Mouse (Mus musculus): ENCODE measurements around the gene Cdk5r1. TPM values are rescaled to one million over a fixed set of nuclear protein-coding genes. Genes with fewer than 3 reads are reported as not detected.

Cdk5r1 gene
- polyA plus RNA-seq, 2 experiments: 0.17 to 0.64 TPM

- TF ChIP-seq CTCF (IDR thresholded peaks at IDR 0.05; ENCODE audit: low read depth) (no peak), EP300 (IDR thresholded peaks at IDR 0.05; ENCODE audit: low read depth) (no peak)
- Histone ChIP-seq H3K9me3 (ENCODE audit: control insufficient read depth, low read length) (no peaks in the 10 kb centered on the region), H3K36me3 (replicated peaks; ENCODE audit: control insufficient read depth, insufficient read depth, low read depth) (no peaks in the 10 kb centered on the region), H3K9ac (replicated peaks) (no peak overlapping the region), H3K27me3 (ENCODE audit: control insufficient read depth, insufficient read depth, low read length) (no peaks in the 10 kb centered on the region), H3K27ac (no peak overlapping the region), H3K4me2 (ENCODE audit: low read depth) (no peak overlapping the region), H3K4me1 (replicated peaks; ENCODE audit: control insufficient read depth in 2 of 2, insufficient read depth in 2 of 2, low read length in 1 of 2) (no peaks in the 10 kb centered on the region), H3K4me3 (ENCODE audit: insufficient read depth in 1 of 2, low read depth in 2 of 2, low read length in 2 of 2) (no peak overlapping the region)
- DNase-seq (ENCODE audit: low read depth in 3 of 3, low spot score in 3 of 3) (no peak), ATAC-seq (ENCODE audit: insufficient read depth) (no peak)
- WGBS (ENCODE audit: insufficient replicate concordance): 71% methylated on average over 10 of the region's 10 CpGs
These were observed 14.0 kb downstream of the Cdk5r1 start for GRCm38 (mm10) chr11:80490831-80491230.

- TF ChIP-seq CTCF (IDR thresholded peaks at IDR 0.05; ENCODE audit: low read depth): no peak
- no peak for TF ChIP-seq EP300 (IDR thresholded peaks at IDR 0.05; ENCODE audit: low read depth)
- 75% methylated on average over 5 of the region's 5 CpGs for WGBS (ENCODE audit: insufficient replicate concordance)
- DNase-seq (ENCODE audit: low read depth in 3 of 3, low spot score in 3 of 3) (no peak), ATAC-seq (ENCODE audit: insufficient read depth) (no peak)
- no peak overlapping the region for H3K27ac ChIP-seq
- H3K4me3 ChIP-seq (ENCODE audit: insufficient read depth in 1 of 2, low read depth in 2 of 2, low read length in 2 of 2): no peak overlapping the region
- H3K4me2 ChIP-seq (ENCODE audit: low read depth): no peak overlapping the region
- H3K27me3 ChIP-seq (ENCODE audit: control insufficient read depth, insufficient read depth, low read length): no peaks in the 10 kb centered on the region
- H3K9me3 ChIP-seq (ENCODE audit: control insufficient read depth, low read length): no peaks in the 10 kb centered on the region
- H3K36me3 ChIP-seq (replicated peaks; ENCODE audit: control insufficient read depth, insufficient read depth, low read depth): no peaks in the 10 kb centered on the region
- no peak overlapping the region for H3K9ac ChIP-seq (replicated peaks)
- H3K4me1 ChIP-seq (replicated peaks; ENCODE audit: control insufficient read depth in 2 of 2, insufficient read depth in 2 of 2, low read length in 1 of 2): no peaks in the 10 kb centered on the region
These were observed 16.4 kb downstream of the Cdk5r1 start for GRCm38 (mm10) chr11:80493186-80493585.

- no peak overlapping the region for H3K27ac ChIP-seq
- no peak for TF ChIP-seq CTCF (IDR thresholded peaks at IDR 0.05; ENCODE audit: low read depth)
- TF ChIP-seq EP300 (IDR thresholded peaks at IDR 0.05; ENCODE audit: low read depth): no peak
- H3K9me3 ChIP-seq (ENCODE audit: control insufficient read depth, low read length): no peaks in the 10 kb centered on the region
- no peak for DNase-seq (ENCODE audit: low read depth in 3 of 3, low spot score in 3 of 3)
- H3K9ac ChIP-seq (replicated peaks): no peak overlapping the region
- H3K4me1 ChIP-seq (replicated peaks; ENCODE audit: control insufficient read depth in 2 of 2, insufficient read depth in 2 of 2, low read length in 1 of 2): peaks cover 0 to 3% of the 10 kb centered on the region in 2 experiments; a peak in 1 of 4 replicates
- no peak overlapping the region for H3K4me2 ChIP-seq (ENCODE audit: low read depth)
- H3K36me3 ChIP-seq (replicated peaks; ENCODE audit: control insufficient read depth, insufficient read depth, low read depth): no peaks in the 10 kb centered on the region
- no peak for ATAC-seq (ENCODE audit: insufficient read depth)
- WGBS (ENCODE audit: insufficient replicate concordance): 68% methylated on average over 9 of the region's 9 CpGs
- H3K27me3 ChIP-seq (ENCODE audit: control insufficient read depth, insufficient read depth, low read length): no peaks in the 10 kb centered on the region
- H3K4me3 ChIP-seq (ENCODE audit: insufficient read depth in 1 of 2, low read depth in 2 of 2, low read length in 2 of 2): no peak overlapping the region
These were observed 18.0 kb downstream of the Cdk5r1 start for GRCm38 (mm10) chr11:80494852-80495251.

- Histone ChIP-seq H3K4me2 (ENCODE audit: low read depth) (no peak overlapping the region), H3K36me3 (replicated peaks; ENCODE audit: control insufficient read depth, insufficient read depth, low read depth) (no peaks in the 10 kb centered on the region), H3K9me3 (ENCODE audit: control insufficient read depth, low read length) (no peaks in the 10 kb centered on the region), H3K4me3 (ENCODE audit: insufficient read depth in 1 of 2, low read depth in 2 of 2, low read length in 2 of 2) (no peak overlapping the region), H3K4me1 (replicated peaks; ENCODE audit: control insufficient read depth in 2 of 2, insufficient read depth in 2 of 2, low read length in 1 of 2) (peaks cover 0 to 3% of the 10 kb centered on the region in 2 experiments; a peak in 1 of 4 replicates), H3K27me3 (ENCODE audit: control insufficient read depth, insufficient read depth, low read length) (no peaks in the 10 kb centered on the region), H3K27ac (no peak overlapping the region), H3K9ac (replicated peaks) (no peak overlapping the region)
- ATAC-seq (ENCODE audit: insufficient read depth) (no peak), DNase-seq (ENCODE audit: low read depth in 3 of 3, low spot score in 3 of 3) (no peak)
- TF ChIP-seq CTCF (IDR thresholded peaks at IDR 0.05; ENCODE audit: low read depth): no peak
- TF ChIP-seq EP300 (IDR thresholded peaks at IDR 0.05; ENCODE audit: low read depth): no peak
- 81% methylated on average over 6 of the region's 6 CpGs for WGBS (ENCODE audit: insufficient replicate concordance)
These were observed 19.1 kb downstream of the Cdk5r1 start for GRCm38 (mm10) chr11:80495972-80496371.

- DNase-seq (ENCODE audit: low read depth in 3 of 3, low spot score in 3 of 3): no peak
- no peak for ATAC-seq (ENCODE audit: insufficient read depth)
- H3K27ac ChIP-seq: no peak overlapping the region
- no peak overlapping the region for H3K4me2 ChIP-seq (ENCODE audit: low read depth)
- peaks cover 0 to 3% of the 10 kb centered on the region in 2 experiments; a peak in 1 of 4 replicates for H3K4me1 ChIP-seq (replicated peaks; ENCODE audit: control insufficient read depth in 2 of 2, insufficient read depth in 2 of 2, low read length in 1 of 2)
- H3K9me3 ChIP-seq (ENCODE audit: control insufficient read depth, low read length): no peaks in the 10 kb centered on the region
- no peak overlapping the region for H3K4me3 ChIP-seq (ENCODE audit: insufficient read depth in 1 of 2, low read depth in 2 of 2, low read length in 2 of 2)
- no peak for TF ChIP-seq EP300 (IDR thresholded peaks at IDR 0.05; ENCODE audit: low read depth)
- TF ChIP-seq CTCF (IDR thresholded peaks at IDR 0.05; ENCODE audit: low read depth): no peak
- H3K9ac ChIP-seq (replicated peaks): no peak overlapping the region
- WGBS (ENCODE audit: insufficient replicate concordance): 55% methylated on average over 1 of the region's 1 CpGs
- no peaks in the 10 kb centered on the region for H3K27me3 ChIP-seq (ENCODE audit: control insufficient read depth, insufficient read depth, low read length)
- H3K36me3 ChIP-seq (replicated peaks; ENCODE audit: control insufficient read depth, insufficient read depth, low read depth): no peaks in the 10 kb centered on the region
These were observed 19.8 kb downstream of the Cdk5r1 start for GRCm38 (mm10) chr11:80496640-80497039.

Data from liver, embryonic 14.5 days (tissue).